Mouse (Mus musculus) hematopoietic stem cell, adult 5-6 weeks (primary cell): ENCODE measurements at regions not wholly inside any gene's neighbourhood (a gene's known extent, or its start where the extent isn't known, plus 50 kb on each side); places are given as distances from the start of the nearest gene placed in this dataset.

Experiments
- ATAC-seq, 2 experiments: fragments of 125-278 bp in 1 of 2; replicated peaks in 1 of 2; 2 replicates each; pipeline ENCODE4 v1.8.0; 2016 to 2017; ENCODE audit warnings: inconsistent platforms in 2 of 2, mild to moderate bottlenecking in 2 of 2, moderate number of reproducible peaks in 2 of 2, low read depth in 1 of 2, moderate TSS enrichment in 1 of 2; ENCODE audit not compliant: low FRiP score in 2 of 2, poor library complexity in 2 of 2, severe bottlenecking in 2 of 2, insufficient read depth in 1 of 2, low TSS enrichment in 1 of 2

DNA sequence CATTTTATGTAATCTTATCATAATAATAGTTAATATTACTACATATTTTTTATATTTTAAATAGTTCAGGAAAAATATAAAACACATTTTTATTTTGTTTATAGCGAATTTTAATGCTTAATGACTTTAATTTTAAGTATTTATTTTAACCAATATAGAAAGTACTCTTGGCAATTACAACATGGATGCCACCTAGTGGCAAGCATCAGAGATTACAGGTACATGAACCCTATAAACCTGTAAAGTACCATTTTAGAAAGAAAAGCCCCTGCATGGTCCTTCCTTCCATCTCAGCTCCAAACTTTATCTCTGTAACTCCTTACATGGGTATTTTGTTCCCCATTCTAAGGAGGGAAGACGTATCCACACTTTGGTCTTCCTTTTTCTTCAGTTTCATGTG lies 4328.9 kb upstream of the Gm7489 start:
- ATAC-seq, result peak; percentile 60 to 61; a peak in 2 of 4 replicates

GRCm38 (mm10) chr15:49560401-49560800 lies 4324.3 kb upstream of the Gm7489 start:
- ATAC-seq, result peak; percentile 62 to 75; a peak in 3 of 4 replicates

- no peak for ATAC-seq
These were observed 4295.9 kb upstream of the Gm7489 start for GRCm38 (mm10) chr15:49588851-49589250.

DNA sequence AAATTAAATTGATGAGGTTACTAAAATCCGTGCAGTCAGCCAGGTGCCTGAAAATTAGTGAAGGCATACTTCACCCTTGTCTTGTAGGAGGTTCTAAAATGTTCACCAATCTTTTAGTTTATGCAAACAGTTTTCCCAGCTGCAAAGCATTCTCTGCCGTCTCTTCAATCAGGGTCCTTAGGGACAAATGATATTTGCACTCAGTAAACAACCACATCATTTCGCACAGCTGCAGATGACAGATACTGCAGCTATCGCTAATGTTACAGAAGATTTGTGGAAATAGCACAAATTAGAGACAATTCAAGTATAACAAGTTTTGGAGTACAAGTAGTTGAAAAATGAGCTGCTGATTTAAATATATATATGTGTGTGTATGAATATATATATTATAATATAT lies 4270.8 kb upstream of the Gm7489 start:
- ATAC-seq, result no peak

GRCm38 (mm10) chr15:49647361-49647760 lies 4237.3 kb upstream of the Gm7489 start:
- ATAC-seq, result no peak

- ATAC-seq, result no peak
These were observed 4234.0 kb upstream of the Gm7489 start for GRCm38 (mm10) chr15:49650549-49651180.

- no peak for ATAC-seq
These were observed 4231.0 kb upstream of the Gm7489 start for GRCm38 (mm10) chr15:49653728-49654127.

DNA sequence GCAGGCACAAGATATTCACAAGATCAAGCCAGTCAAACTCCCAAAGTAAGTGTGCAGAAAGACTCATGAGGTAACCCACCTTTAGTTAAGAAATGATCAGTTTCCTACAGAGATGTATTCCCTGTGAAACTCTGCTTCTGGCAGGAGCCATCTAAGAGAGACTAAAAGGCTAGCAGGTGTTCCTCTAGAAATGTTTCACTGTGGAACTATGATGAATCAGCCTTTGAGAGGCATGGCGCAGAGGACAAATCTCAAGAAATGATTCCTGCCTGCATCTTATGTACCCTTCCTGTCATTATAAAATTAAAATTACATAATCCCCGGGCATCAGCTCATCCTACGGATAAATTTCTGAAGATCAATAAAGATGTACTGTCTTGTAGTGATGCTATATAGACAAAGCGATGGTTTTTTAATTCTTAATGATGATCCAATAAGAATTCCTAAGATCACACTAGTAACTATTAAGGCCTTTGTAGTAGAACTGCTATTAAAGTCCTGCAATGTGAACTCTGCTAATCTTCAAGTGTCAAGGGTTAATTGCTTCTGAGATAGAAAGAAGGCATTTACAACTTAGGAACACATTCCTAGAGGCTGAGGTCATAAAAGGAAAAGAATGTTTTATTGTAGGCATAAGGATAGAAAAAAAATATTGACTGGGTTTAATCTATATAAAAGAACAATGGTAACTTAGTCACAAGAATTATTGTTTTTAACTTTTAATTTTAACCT lies 4219.7 kb upstream of the Gm7489 start:
- no peak for ATAC-seq
